Mouse (Mus musculus) limb, embryonic 11.5 days (tissue): ENCODE measurements around the gene Gm9857. TPM values are rescaled to one million over a fixed set of nuclear protein-coding genes. Genes with fewer than 3 reads are reported as not detected.

ENCODE experiments used
- ATAC-seq: fragments of 200-750 bp; cut with Nextera tagmentation; 2 replicates; pipeline ENCODE4 v1.8.0; 2017; ENCODE audit warnings: low read depth; ENCODE audit not compliant: insufficient number of reproducible peaks, low FRiP score, low TSS enrichment
- DNase-seq: peaks from one replicate; pipeline ENCODE4 v3.0.0-alpha.2; 2015; ENCODE audit warnings: low spot score
- H3K27ac ChIP-seq: fragments of 300-500 bp; sonication (generic); replicated peaks from 2 replicates; pipeline ENCODE4 v1.5.1; 2014; ENCODE audit warnings: low read depth, mild to moderate bottlenecking, low read length
- H3K27me3 ChIP-seq: fragments of 300-500 bp; sonication (generic); 2 replicates; pipeline ENCODE4 v1.6.1; 2014; ENCODE audit warnings: mild to moderate bottlenecking, low read length, mixed read lengths; ENCODE audit not compliant: control insufficient read depth, insufficient read depth
- H3K36me3 ChIP-seq: fragments of 300-500 bp; sonication (generic); 2 replicates; pipeline ENCODE4 v1.6.1; 2014; ENCODE audit warnings: mild to moderate bottlenecking, low read length, moderate library complexity, mixed read lengths; ENCODE audit not compliant: control insufficient read depth, insufficient read depth
- H3K4me1 ChIP-seq: fragments of 300-500 bp; sonication (generic); 2 replicates; pipeline ENCODE4 v1.6.1; 2014; ENCODE audit warnings: low read length, mixed read lengths; ENCODE audit not compliant: control insufficient read depth, insufficient read depth
- H3K4me2 ChIP-seq: fragments of 300-500 bp; sonication (generic); 2 replicates; pipeline ENCODE4 v1.6.1; 2014; ENCODE audit warnings: low read depth, mild to moderate bottlenecking, moderate library complexity; ENCODE audit not compliant: severe bottlenecking
- H3K4me3 ChIP-seq: fragments of 300-500 bp; sonication (generic); 2 replicates; pipeline ENCODE4 v1.5.1; 2014; ENCODE audit warnings: low read depth, low read length
- H3K9ac ChIP-seq: fragments of 300-500 bp; sonication (generic); 2 replicates; pipeline ENCODE4 v1.6.1; 2014; ENCODE audit warnings: mild to moderate bottlenecking, low read length
- H3K9me3 ChIP-seq: fragments of 300-500 bp; sonication (generic); 2 replicates; pipeline ENCODE4 v1.6.1; 2016; ENCODE audit warnings: low read length; ENCODE audit not compliant: control insufficient read depth
- WGBS: fragments of 180-500 bp; shearing (Covaris S2); extraction: QIAGEN DNeasy Blood & Tissue Kit; methylation state at CpG from one replicate; pipeline ENCODE4 v1.1.7; 2014; 5-methylcytosine and 5-hydroxymethylcytosine counted together
- polyA plus RNA-seq: library from polyadenylated mRNA; unstranded; fragments of >200 nt; fragmentation: Nextera tagmentation; extraction: Ambion mirVana; gene quantifications from 2 replicates; pipeline ENCODE4 v1.2.1, GENCODE M21; 2014

Gm9857 gene
- polyA plus RNA-seq, 1 experiment from 2014 or later: not detected

DNA sequence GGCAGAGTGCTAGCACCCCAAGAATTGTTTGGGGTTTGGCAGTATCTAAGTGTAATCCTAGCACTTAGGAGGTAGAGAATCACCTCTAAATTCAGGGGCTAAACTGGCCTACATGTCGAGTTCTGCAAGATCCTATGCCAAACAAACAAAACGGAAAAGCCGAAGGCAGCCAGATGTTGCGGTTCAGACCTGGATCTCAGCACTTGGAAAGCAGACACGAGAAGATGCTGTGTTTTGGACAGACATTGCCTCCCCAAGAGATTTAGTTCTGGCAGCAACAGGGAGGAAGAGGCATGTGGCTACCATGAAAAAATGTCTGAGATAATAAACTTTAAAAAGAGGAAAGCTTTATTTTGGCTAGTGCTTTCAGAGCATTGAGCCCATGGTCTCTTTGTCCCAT, 39.6 kb downstream of the Gm9857 start:
- WGBS: 74% methylated on average over 5 of the region's 5 CpGs

DNA sequence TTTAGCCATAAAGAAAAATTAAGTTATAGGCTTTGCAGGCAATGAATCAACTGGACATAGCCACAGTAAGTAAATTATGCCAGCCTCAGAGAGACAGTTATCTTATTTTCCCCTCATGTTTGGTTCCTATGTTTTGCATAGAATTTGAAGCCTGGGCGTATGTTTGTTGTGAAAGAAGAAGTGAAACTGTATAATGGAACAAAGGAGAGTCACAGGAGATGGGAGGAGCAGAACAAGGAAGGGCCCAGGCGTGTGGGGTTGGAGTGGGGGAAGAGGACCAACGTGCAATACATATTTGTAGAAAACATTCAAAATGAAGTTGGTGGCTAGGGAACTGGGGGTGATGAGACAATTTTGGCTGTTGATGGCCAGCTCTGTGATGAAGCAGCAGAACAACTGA, 40.1 kb downstream of the Gm9857 start:
- peaks cover 16% of the 10 kb centered on the region for H3K36me3 ChIP-seq
- no peak overlapping the region for H3K4me3 ChIP-seq

More for the DNA sequence above, 39.6 kb downstream of the Gm9857 start:
- H3K4me2 ChIP-seq: no peak overlapping the region
- H3K27me3 ChIP-seq: no peaks in the 10 kb centered on the region
- H3K9ac ChIP-seq: no peak overlapping the region
- no peaks in the 10 kb centered on the region for H3K4me1 ChIP-seq
- no peak overlapping the region for H3K27ac ChIP-seq
- H3K4me3 ChIP-seq: no peak overlapping the region
- no peaks in the 10 kb centered on the region for H3K9me3 ChIP-seq
- DNase-seq (no peak), ATAC-seq (no peak)
- H3K36me3 ChIP-seq: peaks cover 16% of the 10 kb centered on the region

DNA sequence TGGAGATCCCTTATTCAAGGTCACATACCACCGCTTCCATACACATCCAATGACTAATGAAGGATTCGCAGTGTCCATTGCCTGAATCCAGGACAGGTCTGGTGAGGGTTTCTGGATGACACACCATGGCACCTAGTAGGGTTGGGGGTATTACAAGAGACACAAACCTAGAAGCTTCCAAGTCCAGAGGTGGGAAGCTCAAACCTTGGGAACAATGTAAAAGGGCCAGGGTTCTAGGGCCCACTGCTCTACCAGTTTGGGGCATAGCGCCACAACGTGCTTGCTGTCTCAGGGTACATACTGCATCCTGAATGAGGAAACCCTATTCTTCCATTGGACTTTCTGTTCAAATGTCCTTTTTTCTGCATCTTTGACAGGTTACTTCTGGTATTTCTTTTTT, 41.6 kb downstream of the Gm9857 start:
- ATAC-seq (no peak), DNase-seq (no peak)
- Histone ChIP-seq H3K36me3 (peaks cover 4% of the 10 kb centered on the region), H3K4me1 (no peaks in the 10 kb centered on the region), H3K27me3 (no peaks in the 10 kb centered on the region), H3K4me2 (no peak overlapping the region), H3K4me3 (no peak overlapping the region), H3K9ac (no peak overlapping the region), H3K9me3 (no peaks in the 10 kb centered on the region), H3K27ac (no peak overlapping the region)
- 92% methylated on average over 4 of the region's 4 CpGs for WGBS

More for the DNA sequence above, 40.1 kb downstream of the Gm9857 start:
- Histone ChIP-seq H3K27me3 (no peaks in the 10 kb centered on the region), H3K9me3 (no peaks in the 10 kb centered on the region), H3K9ac (no peak overlapping the region), H3K4me1 (no peaks in the 10 kb centered on the region), H3K4me2 (no peak overlapping the region), H3K27ac (no peak overlapping the region)
- ATAC-seq (no peak), DNase-seq (no peak)
- 85% methylated on average over 3 of the region's 3 CpGs for WGBS

DNA sequence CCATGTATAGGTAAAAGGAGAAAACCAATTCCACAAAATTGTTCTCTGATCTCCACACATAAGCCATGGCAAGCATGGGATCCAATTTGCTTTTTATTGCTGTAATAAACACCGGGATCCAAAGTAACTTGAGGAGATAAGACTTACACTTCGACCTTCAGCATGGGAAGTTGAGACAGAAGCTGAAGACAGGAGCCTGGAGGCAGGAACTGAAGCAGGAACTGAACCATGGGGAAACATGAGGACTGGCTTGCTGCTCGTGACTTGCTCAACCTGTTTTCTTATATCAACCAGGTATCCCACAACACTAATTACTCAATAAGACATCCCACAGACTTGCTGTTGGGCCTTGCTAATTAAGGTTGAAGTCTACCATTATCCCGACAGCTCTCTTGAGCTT, 47.3 kb downstream of the Gm9857 start:
- Histone ChIP-seq H3K4me3 (no peak overlapping the region), H3K9me3 (no peaks in the 10 kb centered on the region), H3K27ac (no peak overlapping the region), H3K9ac (no peak overlapping the region), H3K36me3 (no peaks in the 10 kb centered on the region), H3K27me3 (no peaks in the 10 kb centered on the region), H3K4me2 (no peak overlapping the region), H3K4me1 (no peaks in the 10 kb centered on the region)
- WGBS: 54% methylated on average over 4 of the region's 4 CpGs
- no peak for DNase-seq
- ATAC-seq: no peak

DNA sequence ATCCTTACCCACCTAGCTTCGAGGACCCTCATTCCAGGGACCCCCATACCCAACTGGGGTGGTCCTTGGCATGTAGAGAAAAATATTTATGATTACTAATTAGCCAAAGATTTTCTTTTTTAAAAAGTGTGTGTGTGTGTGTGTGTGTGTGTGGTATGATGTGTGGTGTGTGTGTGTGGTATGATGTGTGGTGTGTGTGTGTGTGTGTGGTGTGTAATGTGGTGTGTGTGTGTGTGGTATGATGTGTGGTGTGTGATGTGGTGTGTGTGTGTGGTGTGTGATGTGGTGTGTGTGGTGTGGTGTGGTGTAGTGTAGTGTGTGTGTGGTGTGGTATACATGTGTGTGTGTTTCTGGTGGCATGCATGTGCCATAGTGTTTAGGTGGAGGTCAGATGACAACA, 48.2 kb downstream of the Gm9857 start:
- Histone ChIP-seq H3K27me3 (no peaks in the 10 kb centered on the region), H3K9ac (no peak overlapping the region), H3K36me3 (no peaks in the 10 kb centered on the region), H3K9me3 (no peaks in the 10 kb centered on the region), H3K27ac (no peak overlapping the region), H3K4me3 (no peak overlapping the region), H3K4me1 (no peaks in the 10 kb centered on the region), H3K4me2 (no peak overlapping the region)
- DNase-seq (no peak), ATAC-seq (no peak)
- WGBS: 81% methylated on average over 1 of the region's 1 CpGs

Other genes starting within 250 kb of the Gm9857 start
- 95.4 and 97.5 TPM in 2 replicates for gene Gpsm2, start 218.1 kb downstream of the Gm9857 start, polyA plus RNA-seq
- 0.09 and 0.40 TPM in 2 replicates for gene Aknad1, start 200.8 kb downstream of the Gm9857 start, polyA plus RNA-seq
- 26.0 and 27.0 TPM in 2 replicates for gene Stxbp3, start 99.9 kb downstream of the Gm9857 start, polyA plus RNA-seq
- 0.18 TPM in 1 of 2 replicates, not detected in the other for gene Fndc7, start 50.4 kb downstream of the Gm9857 start, polyA plus RNA-seq
- gene Prpf38b, start 28.7 kb downstream of the Gm9857 start, polyA plus RNA-seq: 79.9 and 81.2 TPM in 2 replicates
- 0.54 and 1.0 TPM in 2 replicates for gene Henmt1, start 572 bp downstream of the Gm9857 start, polyA plus RNA-seq
- gene Fam102b, start 87.2 kb upstream of the Gm9857 start, polyA plus RNA-seq: 7.7 TPM in 2 replicates
- not detected in 2 replicates for gene Slc25a54, start 140.0 kb upstream of the Gm9857 start, polyA plus RNA-seq
- 36.3 and 38.3 TPM in 2 replicates for gene Slc25a24, start 182.7 kb upstream of the Gm9857 start, polyA plus RNA-seq